Mouse (Mus musculus) hematopoietic stem cell, adult 5-6 weeks (primary cell): ENCODE data around the gene Tenm2. TPM values are rescaled to one million over a fixed set of nuclear protein-coding genes. Genes with fewer than 3 reads are reported as not detected.

Experiments used
- ATAC-seq, 2 experiments: fragments of 125-278 bp in 1 of 2; replicated peaks in 1 of 2; 2 replicates each; pipeline ENCODE4 v1.8.0; 2016 to 2017; ENCODE audit warnings: inconsistent platforms in 2 of 2, mild to moderate bottlenecking in 2 of 2, moderate number of reproducible peaks in 2 of 2, low read depth in 1 of 2, moderate TSS enrichment in 1 of 2; ENCODE audit not compliant: low FRiP score in 2 of 2, poor library complexity in 2 of 2, severe bottlenecking in 2 of 2, insufficient read depth in 1 of 2, low TSS enrichment in 1 of 2
- total RNA-seq: library from RNA; stranded (forward); fragments of 172-1452, 232-1000 nt; gene quantifications from 2 replicates; pipeline ENCODE4 v1.2.3, GENCODE M21; 2017

Gene Tenm2
- total RNA-seq, 1 experiment from 2014 or later, result not detected

GRCm38 (mm10) chr11:36488666-36489065, 747.1 kb downstream of the Tenm2 start:
- ATAC-seq, result no peak

DNA sequence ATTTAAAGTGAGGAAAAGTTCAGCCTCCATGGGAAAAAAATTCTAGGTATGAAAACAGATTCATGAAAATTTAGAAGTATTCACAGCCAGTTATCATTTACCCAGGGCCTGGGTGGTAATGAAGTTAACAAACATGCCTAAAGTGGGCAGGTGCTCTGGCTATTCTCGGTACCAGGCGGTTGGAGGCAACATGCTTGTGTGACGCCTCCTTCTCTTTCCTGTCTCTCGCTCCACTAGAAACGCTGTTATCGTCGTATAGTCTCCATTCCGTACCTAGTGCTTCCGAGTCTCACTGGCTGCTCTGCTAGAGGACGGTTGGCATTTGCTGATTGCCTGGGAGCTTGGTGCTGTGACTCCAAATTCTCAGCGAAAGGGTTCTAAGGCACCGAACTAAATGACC, 749.7 kb downstream of the Tenm2 start:
- ATAC-seq, result no peak

DNA sequence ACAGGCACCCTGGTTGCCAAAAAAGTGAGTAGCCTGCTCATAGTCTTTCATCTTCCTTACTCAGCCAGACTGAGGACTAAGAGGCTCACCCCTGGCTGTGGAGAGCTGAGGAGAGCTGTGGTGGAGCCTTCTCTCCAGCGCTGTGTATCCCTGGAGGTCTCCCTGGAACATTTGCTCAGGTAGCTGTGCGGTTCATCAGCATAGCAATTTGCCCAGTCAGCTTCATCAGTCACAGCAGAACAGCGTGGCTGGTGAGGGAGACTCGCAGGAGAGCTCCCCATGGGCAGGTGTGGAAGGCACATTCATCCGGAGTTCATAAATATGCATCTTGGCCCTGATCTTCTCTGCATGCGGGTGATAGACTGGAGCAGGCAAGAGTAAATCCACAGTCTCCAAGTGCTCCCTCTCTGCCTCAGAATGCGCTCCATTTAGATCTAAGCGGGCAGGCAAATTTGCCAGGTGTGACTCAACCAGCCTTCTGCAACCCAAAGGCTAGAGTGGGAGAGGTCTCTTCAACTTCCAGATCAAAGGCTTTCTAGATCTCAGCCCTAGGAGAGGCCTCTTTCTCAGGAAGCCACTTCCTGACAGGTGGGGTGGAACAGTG, 751.2 kb downstream of the Tenm2 start:
- ATAC-seq, result no peak

DNA sequence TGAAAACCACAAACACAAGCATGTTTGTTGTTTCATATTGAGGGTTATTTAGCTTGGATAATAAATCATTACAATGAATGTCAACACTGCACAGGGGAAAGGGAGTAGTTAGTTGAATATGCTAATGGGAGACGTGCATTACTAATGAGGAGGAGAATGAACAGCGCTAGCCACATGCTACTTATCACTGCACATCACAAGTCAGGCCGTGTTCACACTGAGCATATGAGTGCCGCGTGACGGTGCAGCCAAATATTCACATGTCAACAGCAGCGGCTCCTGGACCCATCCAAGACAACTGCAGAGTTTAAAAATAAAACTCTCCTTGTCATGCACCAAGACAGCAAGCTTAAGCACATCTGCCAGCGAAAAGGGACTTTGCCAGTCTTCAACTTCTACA, 753.6 kb downstream of the Tenm2 start:
- no peak for ATAC-seq

DNA sequence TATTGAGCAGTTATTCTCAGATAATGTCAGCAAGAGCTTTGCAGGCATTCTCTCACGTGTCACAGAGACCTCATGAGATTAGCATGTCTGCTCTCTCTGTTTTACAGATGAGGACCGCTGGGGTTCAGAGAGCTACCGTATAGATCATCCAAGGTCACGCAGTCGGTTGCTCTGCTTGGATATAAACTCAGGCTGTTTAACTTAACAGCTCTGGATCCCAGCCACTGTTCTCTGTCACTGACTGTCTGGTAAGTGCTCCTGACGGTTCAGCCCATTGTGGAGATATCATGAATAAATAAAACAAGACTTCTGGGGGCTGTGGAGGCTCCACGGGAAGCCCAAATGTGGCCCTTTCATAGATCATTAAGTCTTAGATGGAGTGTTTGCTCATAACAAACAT, 754.2 kb downstream of the Tenm2 start:
- ATAC-seq, result no peak

DNA sequence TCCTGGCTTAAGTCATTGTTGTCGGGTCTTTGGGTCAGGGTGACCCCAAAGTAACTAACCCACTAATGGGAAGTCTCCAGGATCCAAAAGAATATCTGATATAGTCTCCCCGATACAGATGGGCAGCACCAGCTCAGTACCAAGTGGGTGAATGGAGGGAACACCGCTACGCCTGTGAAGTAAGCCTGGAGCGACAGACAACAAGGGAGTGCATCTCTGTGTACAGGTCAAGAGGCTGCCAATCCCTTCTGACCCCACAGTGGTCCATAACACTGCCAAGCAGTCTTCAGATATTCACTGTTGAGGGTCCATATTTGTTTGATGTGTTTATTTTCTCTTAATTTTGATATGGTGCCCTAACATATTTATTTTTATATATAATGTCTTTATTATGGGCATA, 754.7 kb downstream of the Tenm2 start:
- ATAC-seq, result no peak

DNA sequence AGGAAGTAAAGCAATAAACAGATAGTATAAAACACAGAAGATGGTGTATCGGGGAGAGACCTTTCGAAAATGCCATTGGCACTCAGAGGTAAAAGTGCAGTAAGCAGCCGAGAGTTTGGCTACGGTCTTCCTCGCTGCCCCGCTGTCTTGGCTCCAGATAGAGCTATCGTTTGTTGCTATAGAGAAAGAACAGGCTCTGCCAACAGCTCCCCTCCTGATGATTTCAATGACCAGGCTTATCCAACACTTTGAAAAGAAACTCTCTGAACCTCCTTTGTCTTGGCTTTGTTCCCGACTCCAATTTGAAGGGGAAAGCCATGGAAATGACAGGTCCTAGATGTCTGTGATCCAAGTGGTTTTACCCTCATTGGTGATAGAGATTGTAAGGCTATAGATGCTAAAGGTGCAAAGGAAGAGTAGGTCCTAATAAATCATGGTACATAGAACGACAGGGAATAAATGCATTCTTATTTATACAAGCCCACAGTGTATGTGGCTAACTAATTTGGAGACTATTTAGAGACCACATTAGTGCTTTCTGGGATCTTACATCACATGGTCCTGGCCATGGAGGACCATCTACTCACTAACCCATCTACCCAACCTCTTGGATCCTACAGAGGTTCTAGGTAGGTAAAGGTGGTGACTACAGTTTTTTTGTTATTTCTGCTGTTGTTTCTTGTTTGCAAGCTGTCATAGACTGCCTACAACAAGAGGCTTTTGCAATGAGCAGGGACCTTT, 765.8 kb downstream of the Tenm2 start:
- ATAC-seq, result no peak

GRCm38 (mm10) chr11:36458451-36458850, 777.3 kb downstream of the Tenm2 start:
- ATAC-seq, result no peak

DNA sequence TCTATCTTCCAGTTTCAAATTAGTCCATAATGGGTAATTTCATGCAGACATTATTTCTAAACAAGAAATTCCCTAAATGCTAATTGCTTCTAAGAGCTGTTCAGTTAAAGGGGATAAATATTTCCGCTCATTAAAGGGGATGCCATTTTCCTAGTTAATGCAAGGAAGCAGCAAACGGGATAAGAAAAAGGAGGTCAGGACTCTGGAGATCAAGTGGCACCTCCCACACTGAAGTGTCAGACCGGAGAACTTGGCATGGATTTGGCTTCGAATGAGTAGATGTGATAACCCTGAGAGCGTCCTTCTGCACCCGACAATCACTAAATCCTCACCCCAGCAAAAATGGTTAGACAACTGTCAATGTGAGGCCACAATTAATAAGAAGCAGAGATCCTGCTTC, 781.7 kb downstream of the Tenm2 start:
- no peak for ATAC-seq

- ATAC-seq, result no peak
Measured at GRCm38 (mm10) chr11:36452436-36452835, 783.3 kb downstream of the Tenm2 start.

- no peak for ATAC-seq
Measured at GRCm38 (mm10) chr11:36446351-36446750, 789.4 kb downstream of the Tenm2 start.

- no peak for ATAC-seq
Measured at GRCm38 (mm10) chr11:36443821-36444220, 791.9 kb downstream of the Tenm2 start.

DNA sequence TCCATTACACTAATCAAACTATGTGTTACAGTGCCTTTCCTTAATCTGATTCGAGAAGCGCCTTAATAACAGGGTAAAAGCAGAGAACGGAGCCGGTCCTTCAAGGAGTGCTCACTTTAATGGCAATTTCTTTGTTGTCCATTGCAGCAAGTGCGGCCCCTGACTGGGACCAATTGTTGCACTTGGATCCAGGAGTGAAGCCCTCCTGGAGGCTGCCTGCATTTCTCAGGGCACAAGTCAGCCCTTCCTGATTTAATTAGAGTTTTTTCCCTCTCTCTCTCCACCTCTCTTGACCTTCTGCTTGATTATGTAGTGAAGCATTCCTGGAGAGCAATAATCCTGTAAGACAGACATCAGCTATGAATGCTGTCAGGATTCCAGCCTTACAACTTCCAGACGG, 794.0 kb downstream of the Tenm2 start:
- ATAC-seq, result no peak

DNA sequence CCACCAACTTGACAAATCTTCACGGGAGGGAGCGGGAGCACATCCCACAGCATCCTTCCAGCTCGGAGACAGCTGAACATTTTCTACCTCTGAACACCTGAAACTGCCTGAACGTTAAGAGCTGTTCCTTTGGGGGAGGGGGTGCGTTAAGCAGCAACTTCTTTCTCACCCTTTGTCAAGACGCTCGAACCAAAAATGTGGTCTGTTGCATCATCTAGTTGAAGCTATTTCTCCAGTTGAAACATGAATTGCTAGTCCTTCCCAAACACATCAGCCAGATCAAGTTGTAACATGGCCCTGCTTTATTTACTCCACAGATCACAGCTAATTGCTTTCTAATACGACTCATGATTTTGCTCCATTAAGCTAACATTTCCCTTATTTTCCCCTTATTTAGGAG, 799.5 kb downstream of the Tenm2 start:
- no peak for ATAC-seq

DNA sequence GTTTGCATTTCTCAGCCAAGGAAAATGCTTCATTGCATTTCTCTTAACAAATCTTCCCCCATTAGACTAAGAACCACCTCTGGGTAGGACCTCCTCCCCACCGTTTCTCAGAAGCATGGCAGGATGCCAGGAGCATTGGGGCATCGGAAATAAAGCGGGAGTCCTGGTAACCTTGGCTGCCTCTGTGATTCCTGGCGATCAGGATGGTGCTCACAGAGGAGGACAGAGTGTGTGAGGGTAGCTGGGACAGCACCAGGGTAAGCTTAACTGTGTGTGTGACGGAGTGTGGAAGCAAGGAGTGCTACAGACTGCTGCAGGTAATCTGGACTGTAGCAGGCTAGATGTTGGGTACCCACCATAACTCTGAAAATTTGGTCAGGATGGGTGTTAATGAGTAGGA, 806.8 kb downstream of the Tenm2 start:
- no peak for ATAC-seq

DNA sequence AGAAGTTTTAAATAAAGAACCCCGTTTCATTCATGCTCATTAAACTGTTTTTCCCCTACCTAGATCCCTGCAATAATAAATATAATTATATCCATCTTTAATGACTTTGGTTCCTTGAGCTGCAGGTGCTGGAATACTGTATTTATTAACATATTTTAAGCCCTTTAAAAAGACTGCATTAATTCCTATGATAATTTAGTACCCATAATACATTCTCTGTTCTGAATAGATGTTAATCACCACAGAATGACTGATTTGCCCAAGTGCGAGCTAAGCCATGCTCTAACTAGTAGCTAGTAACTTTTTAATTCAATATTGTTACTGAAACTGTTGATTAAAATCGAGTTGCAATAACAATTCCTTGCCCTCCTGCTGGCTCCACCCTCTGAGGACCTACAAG, 810.8 kb downstream of the Tenm2 start:
- ATAC-seq, result no peak

DNA sequence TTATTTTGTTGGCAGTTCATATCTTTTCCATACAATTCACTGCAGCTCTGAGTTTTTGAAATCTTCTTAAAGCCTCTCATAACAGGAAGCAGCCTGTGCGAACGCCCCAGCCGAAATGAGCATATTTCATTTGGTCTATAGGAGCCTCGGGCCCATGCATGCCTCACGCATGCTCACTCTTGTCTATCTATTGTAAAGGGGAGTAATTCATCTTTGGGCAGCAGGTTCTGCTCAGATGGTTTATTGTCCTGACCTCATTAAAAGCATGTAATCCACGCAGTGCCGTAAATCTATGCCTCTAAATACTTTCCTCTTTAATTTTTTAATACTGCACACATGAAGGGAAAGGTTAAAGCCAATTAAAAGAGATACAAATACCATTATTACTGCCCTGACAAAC, 815.7 kb downstream of the Tenm2 start:
- no peak for ATAC-seq

DNA sequence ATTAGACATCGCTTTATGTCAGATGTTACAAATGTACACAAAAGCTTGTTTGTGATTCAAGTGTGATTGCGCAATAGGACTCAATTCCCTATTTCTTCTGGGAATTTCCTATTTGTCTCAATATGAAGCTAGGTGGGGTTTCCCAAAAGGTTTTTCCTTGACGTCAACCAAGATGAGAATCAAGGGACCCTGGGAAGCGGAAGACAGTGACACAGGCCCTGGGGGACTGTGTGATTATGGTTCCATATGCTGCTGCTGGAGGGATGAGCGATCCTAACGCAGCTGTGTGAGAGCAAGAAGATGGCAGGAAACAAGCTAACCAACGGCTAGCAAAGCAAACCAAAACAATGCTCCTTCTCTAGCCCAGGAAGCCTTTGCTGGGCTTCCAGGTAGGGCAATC, 820.5 kb downstream of the Tenm2 start:
- ATAC-seq, result no peak

- ATAC-seq, result no peak
Measured at GRCm38 (mm10) chr11:36410881-36411280, 824.9 kb downstream of the Tenm2 start.
